Mouse (Mus musculus) testis, adult 2 months (tissue): ENCODE measurements at regions not wholly inside any gene's neighbourhood (a gene's known extent, or its start where the extent isn't known, plus 50 kb on each side); places are given as distances from the start of the nearest gene placed in this dataset.

ENCODE experiments used
- CTCF ChIP-seq: fragments of 200-500 bp; IDR thresholded peaks from 2 replicates; pipeline ENCODE4 v1.5.1; 2012; ENCODE audit warnings: low read depth, mild to moderate bottlenecking, inconsistent platforms, low read length, moderate library complexity; ENCODE audit not compliant: control insufficient read depth, insufficient read depth, insufficient replicate concordance
- POLR2A ChIP-seq: fragments of 200-500 bp; IDR thresholded peaks from 2 replicates; pipeline ENCODE4 v1.6.1; 2012; ENCODE audit warnings: low read depth, mild to moderate bottlenecking, inconsistent platforms, low read length, moderate library complexity; ENCODE audit not compliant: control insufficient read depth

DNA sequence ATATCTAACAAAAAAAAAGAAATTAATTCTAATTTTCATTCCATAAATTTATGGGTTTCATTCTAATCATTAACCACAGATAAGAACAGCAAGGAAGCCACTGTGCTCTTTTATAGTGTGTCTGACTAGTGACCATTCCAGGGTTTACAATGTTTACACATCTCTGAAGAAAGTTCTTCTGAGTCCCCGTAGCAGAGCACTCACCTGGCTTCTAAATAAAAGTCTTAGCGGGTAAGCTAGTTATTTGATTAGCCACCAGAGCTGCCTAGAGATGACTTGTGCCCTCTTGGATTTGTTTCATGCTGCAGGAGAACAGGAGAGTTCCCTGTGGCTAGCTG lies 206.7 kb upstream of the Ank start:
- TF ChIP-seq POLR2A (no peak), CTCF (no peak)
